Mouse (Mus musculus): Measurements from ENCODE around the gene Ces1g. TPM values are rescaled to one million over a fixed set of nuclear protein-coding genes. Genes with fewer than 3 reads are reported as not detected.

Gene Ces1g
- not detected in 2 replicates for polyA plus RNA-seq (2012; rRNA removed)

DNA sequence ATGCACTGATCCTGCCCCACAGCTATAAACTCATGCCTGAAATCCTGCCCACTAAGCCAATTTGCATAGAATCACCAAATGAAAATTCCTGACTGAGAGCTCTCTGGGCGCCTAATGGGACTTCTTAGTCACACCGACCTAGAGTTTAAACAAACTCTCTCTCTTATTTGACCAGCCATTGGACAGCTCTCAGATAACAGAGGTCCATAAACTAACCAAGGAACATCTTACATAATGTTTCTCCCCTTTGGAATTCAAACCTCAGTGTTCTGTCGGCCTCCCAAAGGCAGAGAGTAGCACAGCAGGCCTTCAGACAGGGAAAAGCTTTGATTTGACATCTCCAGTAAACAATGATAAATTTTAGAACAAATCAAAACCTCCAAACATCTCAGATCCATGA, at the start of gene Ces1g:
Ces1g (minus strand) TSS at position 102 of the 400 bp plus-strand sequence.

GRCm38 (mm10) chr8:93379625-93380024, 42.5 kb upstream of the Ces1g start, which contains the start of gene Ces1h:
Ces1h (minus strand) TSS chr8:93379725.

DNA sequence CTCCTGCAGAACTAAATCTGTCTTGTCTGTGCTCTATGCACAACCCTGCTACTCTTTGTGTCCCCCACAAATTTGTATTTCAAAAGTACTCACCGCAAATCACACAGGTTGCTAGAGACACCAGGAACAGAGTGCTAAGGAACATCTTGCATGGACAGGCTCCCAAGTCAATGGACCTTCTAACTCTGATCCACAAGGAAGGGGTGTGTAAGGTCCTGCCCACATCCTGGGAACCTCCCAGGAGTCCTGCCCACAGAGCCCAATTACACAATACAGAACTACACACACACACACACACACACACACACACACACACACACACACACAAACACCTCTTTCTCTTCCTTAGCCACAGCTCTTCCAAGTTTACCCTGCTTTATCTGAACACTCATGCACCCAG, 57.6 kb downstream of the Ces1g start, which contains the start of gene Ces1f:
Ces1f (minus strand) TSS at position 192 of the 400 bp plus-strand sequence.

Other genes with a start within 250 kb of the Ces1g start
- gene Ces1c, start 206.0 kb downstream of the Ces1g start, polyA plus RNA-seq (2012; rRNA removed), result not detected in 2 replicates
- 0.17 and 0.29 TPM in 2 replicates for gene Ces1d, start 139.5 kb downstream of the Ces1g start, polyA plus RNA-seq (2012; rRNA removed)
- not detected in 2 replicates for gene Ces1e, start 107.7 kb downstream of the Ces1g start, polyA plus RNA-seq (2012; rRNA removed)
- gene Ces1f, start 57.6 kb downstream of the Ces1g start, polyA plus RNA-seq (2012; rRNA removed), result not detected in 2 replicates
- gene Ces1h, start 42.4 kb upstream of the Ces1g start, polyA plus RNA-seq (2012; rRNA removed), result not detected in 2 replicates
- gene Ces5a, start 198.5 kb upstream of the Ces1g start, polyA plus RNA-seq (2012; rRNA removed), result 0.89 and 1.2 TPM in 2 replicates